Mouse (Mus musculus): ENCODE results near the gene Mafg. TPM values are rescaled to one million over a fixed set of nuclear protein-coding genes. Genes with fewer than 3 reads are reported as not detected.
A peak's percentile ranks its signal among the peaks of the same experiment; 100 is the strongest.

Mafg gene
- polyA plus RNA-seq, 1 experiment from 2014 or later = 37.5 TPM

DNA sequence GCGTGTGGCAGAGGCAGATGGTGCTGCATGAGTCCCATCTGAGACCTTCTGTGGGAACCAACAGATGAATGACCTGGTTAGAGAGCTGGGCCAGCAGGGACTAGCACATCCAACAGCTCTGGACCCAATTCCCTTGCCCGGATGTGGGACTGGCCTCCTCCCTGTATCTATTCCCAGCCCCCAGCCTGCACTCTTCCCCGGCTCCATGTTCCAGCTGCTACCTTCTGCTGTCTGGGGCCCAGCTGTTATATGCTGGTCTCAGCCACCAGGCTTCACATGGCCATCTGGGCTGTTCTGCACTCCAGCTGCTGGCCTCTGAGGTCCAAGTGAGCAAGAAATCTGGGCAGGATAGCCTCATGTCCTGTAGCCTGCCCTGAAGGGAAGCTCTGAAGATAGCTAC lies 32.0 kb upstream of the Mafg start:
- Histone ChIP-seq H3K4me3 (ENCODE audit: low read depth, low read length) (no peak overlapping the region), H3K27ac (ENCODE audit: low read length) (no peak overlapping the region), H3K9me3 (replicated peaks; ENCODE audit: control insufficient read depth, low read length, poor library complexity, severe bottlenecking) (no peaks in the 10 kb centered on the region), H3K4me1 (ENCODE audit: control insufficient read depth, insufficient read depth, low read length) (peaks cover 8% of the 10 kb centered on the region; the same call in 1 of the 2 replicates), H3K9ac (ENCODE audit: low read depth, low read length) (no peak overlapping the region), H3K27me3 (ENCODE audit: control insufficient read depth, insufficient read depth, low read depth, low read length) (peaks cover 40% of the 10 kb centered on the region), H3K4me2 (ENCODE audit: low read length) (no peak overlapping the region), H3K36me3 (ENCODE audit: control insufficient read depth, insufficient read depth, low read length) (no peaks in the 10 kb centered on the region)
- 83% methylated on average over 3 of the region's 3 CpGs for WGBS
- no peak for ATAC-seq

DNA sequence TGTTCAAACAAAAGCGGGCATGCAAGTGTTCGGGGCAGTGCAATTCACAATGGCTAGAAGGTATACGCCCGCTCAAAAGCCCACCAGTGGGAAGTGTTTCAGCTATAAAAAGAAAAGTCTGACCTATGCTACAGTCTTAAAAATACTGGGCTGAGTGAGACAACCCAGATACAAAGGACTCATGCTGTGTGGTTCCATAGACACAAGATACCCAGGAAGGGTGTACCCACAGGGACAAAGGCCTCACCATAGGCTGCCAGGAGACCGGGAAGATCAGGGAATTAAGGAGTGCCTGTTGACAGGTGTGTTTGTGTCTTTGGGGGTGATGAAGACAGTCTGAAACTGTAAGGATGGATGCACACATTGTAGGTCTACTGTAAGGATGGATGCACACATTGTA lies 30.3 kb upstream of the Mafg start:
- Histone ChIP-seq H3K4me2 (ENCODE audit: low read length) (no peak overlapping the region), H3K9ac (ENCODE audit: low read depth, low read length) (no peak overlapping the region), H3K4me1 (ENCODE audit: control insufficient read depth, insufficient read depth, low read length) (peaks cover 11% of the 10 kb centered on the region; the same call in 1 of the 2 replicates), H3K9me3 (replicated peaks; ENCODE audit: control insufficient read depth, low read length, poor library complexity, severe bottlenecking) (no peaks in the 10 kb centered on the region), H3K27ac (ENCODE audit: low read length) (no peak overlapping the region), H3K27me3 (ENCODE audit: control insufficient read depth, insufficient read depth, low read depth, low read length) (peaks cover 57% of the 10 kb centered on the region), H3K36me3 (ENCODE audit: control insufficient read depth, insufficient read depth, low read length) (no peaks in the 10 kb centered on the region), H3K4me3 (ENCODE audit: low read depth, low read length) (no peak overlapping the region)
- no peak for ATAC-seq
- WGBS = 48% methylated on average over 5 of the region's 5 CpGs

DNA sequence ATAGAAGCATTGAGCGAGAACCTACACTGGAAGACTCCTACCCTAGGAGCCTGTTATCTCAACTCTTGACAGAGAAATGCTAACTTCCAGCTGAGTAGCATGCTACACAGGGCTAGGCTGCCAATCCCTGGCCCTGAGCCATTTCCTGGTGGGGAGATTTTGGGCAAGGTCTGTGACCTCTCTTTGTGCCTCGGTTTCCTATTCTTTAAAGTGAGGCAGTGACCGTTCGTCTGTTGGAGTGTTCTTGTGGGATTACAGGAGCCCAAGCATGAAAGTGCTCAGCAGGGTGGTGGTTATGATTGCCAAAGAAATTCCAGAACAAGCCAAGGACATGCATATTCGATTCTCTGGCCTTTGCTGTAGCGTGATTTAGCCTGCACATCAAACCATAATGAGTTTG lies 29.4 kb upstream of the Mafg start:
- Histone ChIP-seq H3K4me1 (ENCODE audit: control insufficient read depth, insufficient read depth, low read length) (peaks cover 11% of the 10 kb centered on the region; the same call in 1 of the 2 replicates), H3K36me3 (ENCODE audit: control insufficient read depth, insufficient read depth, low read length) (no peaks in the 10 kb centered on the region), H3K27ac (ENCODE audit: low read length) (no peak overlapping the region), H3K27me3 (ENCODE audit: control insufficient read depth, insufficient read depth, low read depth, low read length) (peaks cover 67% of the 10 kb centered on the region), H3K4me2 (ENCODE audit: low read length) (no peak overlapping the region), H3K9me3 (replicated peaks; ENCODE audit: control insufficient read depth, low read length, poor library complexity, severe bottlenecking) (no peaks in the 10 kb centered on the region), H3K9ac (ENCODE audit: low read depth, low read length) (no peak overlapping the region), H3K4me3 (ENCODE audit: low read depth, low read length) (no peak overlapping the region)
- ATAC-seq = no peak
- WGBS = 22% methylated on average over 6 of the region's 6 CpGs

DNA sequence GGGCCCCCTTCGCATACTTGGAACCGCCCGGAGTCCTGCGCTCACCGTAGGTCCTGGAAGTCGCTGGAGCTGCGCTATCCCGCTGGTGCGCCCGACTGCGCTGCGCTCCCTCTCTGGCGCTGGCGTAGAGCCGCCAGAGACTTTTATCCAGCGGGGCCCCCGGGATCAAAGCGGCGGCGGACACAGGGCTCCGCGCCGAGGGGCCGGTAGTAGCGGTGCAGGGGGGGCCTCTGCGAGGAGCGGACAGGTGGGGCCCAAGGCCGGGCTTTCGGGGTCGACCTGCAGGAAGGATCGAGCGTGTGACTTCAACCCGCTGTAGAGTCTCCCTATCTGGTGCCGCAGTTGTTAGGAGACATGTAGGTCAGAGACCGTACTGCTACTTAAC lies 27.7 kb upstream of the Mafg start, which contains the start of gene Notum:
TSS of gene Notum (minus strand) at position 100 of the 385 bp plus-strand sequence.
- peak within 1 kb of the TSS; percentile 44; the same call in 1 of the 2 replicates for H3K9ac ChIP-seq (ENCODE audit: low read depth, low read length)
- H3K4me1 ChIP-seq (ENCODE audit: control insufficient read depth, insufficient read depth, low read length) = peaks cover 11% of the 10 kb centered on the region; the same call in 1 of the 2 replicates
- WGBS = under 1% methylated on average over 33 of the region's 35 CpGs
- no peak within 1 kb of the TSS for H3K27ac ChIP-seq (ENCODE audit: low read length)
- ATAC-seq = no peak
- H3K27me3 ChIP-seq (ENCODE audit: control insufficient read depth, insufficient read depth, low read depth, low read length) = peaks cover 80% of the 10 kb centered on the region
- H3K4me2 ChIP-seq (ENCODE audit: low read length) = peak within 1 kb of the TSS; percentile 58
- peak within 1 kb of the TSS; percentile 36 for H3K4me3 ChIP-seq (ENCODE audit: low read depth, low read length)
- no peaks in the 10 kb centered on the region for H3K9me3 ChIP-seq (replicated peaks; ENCODE audit: control insufficient read depth, low read length, poor library complexity, severe bottlenecking)
- H3K36me3 ChIP-seq (ENCODE audit: control insufficient read depth, insufficient read depth, low read length) = no peaks in the 10 kb centered on the region

DNA sequence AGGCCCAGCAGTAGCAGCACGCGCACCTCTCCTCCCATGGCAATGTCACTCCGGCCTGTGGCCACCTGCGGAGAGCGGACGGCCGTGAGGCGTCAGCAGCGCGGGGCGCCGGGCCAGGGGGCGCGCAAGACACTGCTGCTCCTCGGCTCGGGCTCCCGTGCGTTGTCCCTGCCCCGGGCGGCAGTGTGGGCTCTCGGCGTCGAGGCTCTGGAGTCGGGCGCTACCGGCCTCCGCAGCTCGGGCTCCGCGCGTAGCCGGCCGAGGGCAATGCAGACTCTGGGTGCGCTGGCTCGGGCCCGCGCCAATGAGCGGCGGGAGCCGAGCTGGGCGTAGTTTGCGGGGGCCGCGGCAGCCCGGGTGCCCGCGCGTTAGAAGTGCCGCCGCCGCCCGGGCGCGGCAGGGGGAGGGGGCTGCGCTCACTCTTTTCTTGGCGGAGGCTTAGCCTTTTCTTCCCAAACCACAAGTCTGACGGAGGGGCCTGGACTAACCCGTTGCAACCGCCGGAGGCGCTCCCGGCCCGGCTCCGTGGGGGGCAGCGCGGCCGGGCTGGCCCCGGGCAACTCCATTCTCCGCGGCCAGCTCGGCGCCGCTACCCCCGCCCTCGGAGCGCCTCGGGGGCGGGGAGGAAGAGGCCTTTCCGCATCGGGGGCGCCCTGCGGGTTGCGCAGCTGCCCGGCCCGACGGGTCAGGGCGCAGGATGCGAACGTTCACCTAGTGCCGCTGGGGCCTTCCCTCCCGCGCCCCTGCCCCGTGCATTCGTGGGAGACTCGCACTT lies 27.1 kb upstream of the Mafg start:
- ATAC-seq = no peak
- Histone ChIP-seq H3K27ac (ENCODE audit: low read length) (no peak overlapping the region), H3K4me3 (ENCODE audit: low read depth, low read length) (peak overlapping the region; percentile 36), H3K9me3 (replicated peaks; ENCODE audit: control insufficient read depth, low read length, poor library complexity, severe bottlenecking) (no peaks in the 10 kb centered on the region), H3K4me2 (ENCODE audit: low read length) (peak overlapping the region; percentile 58), H3K4me1 (ENCODE audit: control insufficient read depth, insufficient read depth, low read length) (peaks cover 11% of the 10 kb centered on the region; the same call in 1 of the 2 replicates), H3K27me3 (ENCODE audit: control insufficient read depth, insufficient read depth, low read depth, low read length) (peaks cover 79% of the 10 kb centered on the region), H3K36me3 (ENCODE audit: control insufficient read depth, insufficient read depth, low read length) (no peaks in the 10 kb centered on the region), H3K9ac (ENCODE audit: low read depth, low read length) (peak overlapping the region; percentile 44; the same call in 1 of the 2 replicates)
- WGBS = under 1% methylated on average over 93 of the region's 95 CpGs

DNA sequence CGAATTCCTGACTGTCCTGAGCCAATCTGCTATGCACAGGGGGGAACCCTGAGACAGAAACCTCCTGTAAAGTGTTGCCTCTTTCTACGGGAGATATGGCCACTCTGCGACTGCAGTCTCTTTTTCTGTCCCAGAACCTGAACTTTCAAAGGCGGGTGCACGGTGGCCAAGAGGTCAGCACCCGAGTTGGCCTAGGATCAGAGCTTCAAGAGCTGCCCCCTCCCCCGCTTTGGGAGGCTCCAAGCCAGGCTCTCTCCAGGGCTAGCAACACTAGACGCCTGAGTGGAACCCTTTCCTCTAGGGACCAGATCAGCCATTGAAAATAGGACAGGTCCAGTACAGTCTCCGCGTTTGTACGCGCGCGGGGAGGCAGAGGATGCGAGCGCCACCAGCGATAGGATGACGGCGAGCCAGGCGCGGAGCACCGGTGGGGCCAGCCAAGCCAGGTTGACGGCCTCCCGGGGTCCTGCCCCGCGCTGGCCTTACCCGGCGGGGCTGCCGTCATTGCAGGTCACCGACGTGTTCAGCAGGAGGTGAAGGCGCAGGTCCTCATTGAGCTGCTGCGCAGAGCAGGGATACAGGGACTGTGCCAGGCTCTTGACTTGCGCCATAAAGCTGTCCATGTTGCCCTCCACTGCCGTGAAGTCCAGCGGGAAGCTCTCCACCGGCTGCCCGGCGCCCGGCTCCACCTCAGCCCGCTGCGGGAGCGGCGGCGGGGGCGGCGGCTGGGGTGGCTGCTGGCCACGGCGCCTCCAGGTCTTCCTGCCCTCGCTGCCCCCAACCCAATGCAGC lies 26.3 kb upstream of the Mafg start:
- H3K27ac ChIP-seq (ENCODE audit: low read length) = no peak overlapping the region
- no peak for ATAC-seq
- H3K4me2 ChIP-seq (ENCODE audit: low read length) = peak overlapping the region; percentile 58
- H3K9me3 ChIP-seq (replicated peaks; ENCODE audit: control insufficient read depth, low read length, poor library complexity, severe bottlenecking) = no peaks in the 10 kb centered on the region
- H3K4me3 ChIP-seq (ENCODE audit: low read depth, low read length) = peak overlapping the region; percentile 36
- WGBS = 2% methylated on average over 49 of the region's 50 CpGs
- H3K36me3 ChIP-seq (ENCODE audit: control insufficient read depth, insufficient read depth, low read length) = no peaks in the 10 kb centered on the region
- 0 out of 2 replicates have a peak overlapping the region, but pooled peaks have one; percentile 44 for H3K9ac ChIP-seq (ENCODE audit: low read depth, low read length)
- peaks cover 73% of the 10 kb centered on the region for H3K27me3 ChIP-seq (ENCODE audit: control insufficient read depth, insufficient read depth, low read depth, low read length)
- H3K4me1 ChIP-seq (ENCODE audit: control insufficient read depth, insufficient read depth, low read length) = peaks cover 11% of the 10 kb centered on the region; the same call in 1 of the 2 replicates

DNA sequence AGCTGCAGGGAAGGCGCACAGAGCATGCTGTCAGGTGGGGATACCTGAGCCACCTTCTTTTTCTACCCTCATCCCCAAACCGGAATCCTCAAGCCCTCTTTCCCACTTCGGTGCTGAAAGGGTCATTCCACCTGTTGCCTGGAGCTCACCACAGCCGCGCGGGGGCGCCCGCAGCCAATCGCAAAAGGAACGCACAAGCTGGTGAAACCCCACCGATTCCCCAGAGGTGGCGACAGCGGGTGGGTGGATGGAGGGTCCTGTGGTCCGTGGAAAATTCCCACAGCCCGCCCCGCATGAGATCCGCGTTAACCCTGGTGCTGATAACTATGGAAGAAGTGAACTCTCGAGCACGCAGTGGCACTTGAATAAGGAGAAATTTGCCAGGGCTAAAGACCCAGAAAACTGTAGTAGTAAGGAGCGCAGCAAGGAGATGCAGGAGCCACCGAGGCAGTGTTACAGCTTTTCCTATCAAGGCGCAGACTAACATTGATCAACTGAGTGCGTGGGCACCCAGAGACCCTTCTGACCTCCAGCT lies 25.5 kb upstream of the Mafg start:
- H3K4me3 ChIP-seq (ENCODE audit: low read depth, low read length) = no peak overlapping the region
- no peak overlapping the region for H3K4me2 ChIP-seq (ENCODE audit: low read length)
- no peaks in the 10 kb centered on the region for H3K9me3 ChIP-seq (replicated peaks; ENCODE audit: control insufficient read depth, low read length, poor library complexity, severe bottlenecking)
- peaks cover 11% of the 10 kb centered on the region; the same call in 1 of the 2 replicates for H3K4me1 ChIP-seq (ENCODE audit: control insufficient read depth, insufficient read depth, low read length)
- no peak overlapping the region for H3K9ac ChIP-seq (ENCODE audit: low read depth, low read length)
- peaks cover 73% of the 10 kb centered on the region for H3K27me3 ChIP-seq (ENCODE audit: control insufficient read depth, insufficient read depth, low read depth, low read length)
- no peak overlapping the region for H3K27ac ChIP-seq (ENCODE audit: low read length)
- 4% methylated on average over 24 of the region's 24 CpGs for WGBS
- ATAC-seq = no peak
- no peaks in the 10 kb centered on the region for H3K36me3 ChIP-seq (ENCODE audit: control insufficient read depth, insufficient read depth, low read length)

DNA sequence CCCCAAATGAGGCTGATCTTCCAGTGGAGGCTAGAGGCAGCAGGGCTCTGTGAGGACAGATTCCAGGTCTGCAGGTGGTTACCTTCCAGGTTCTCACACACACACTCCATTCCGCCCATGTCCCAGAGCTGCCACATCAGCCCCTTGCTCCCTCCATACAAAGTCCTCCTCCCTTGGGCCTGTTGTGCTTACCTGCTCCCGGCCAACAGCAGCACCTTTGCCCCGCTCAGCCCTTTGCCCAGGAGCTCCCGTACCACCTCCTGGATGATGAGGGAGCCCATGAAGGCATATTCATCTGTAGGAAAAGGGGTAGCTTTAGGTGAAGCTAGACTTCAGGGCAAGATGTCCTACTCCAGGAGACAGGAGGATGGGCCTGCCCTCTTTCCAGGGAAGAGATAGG lies 23.9 kb upstream of the Mafg start:
- no peak overlapping the region for H3K4me2 ChIP-seq (ENCODE audit: low read length)
- no peaks in the 10 kb centered on the region for H3K36me3 ChIP-seq (ENCODE audit: control insufficient read depth, insufficient read depth, low read length)
- no peaks in the 10 kb centered on the region for H3K9me3 ChIP-seq (replicated peaks; ENCODE audit: control insufficient read depth, low read length, poor library complexity, severe bottlenecking)
- 91% methylated on average over 4 of the region's 4 CpGs for WGBS
- ATAC-seq = no peak
- H3K9ac ChIP-seq (ENCODE audit: low read depth, low read length) = no peak overlapping the region
- peaks cover 11% of the 10 kb centered on the region; the same call in 1 of the 2 replicates for H3K4me1 ChIP-seq (ENCODE audit: control insufficient read depth, insufficient read depth, low read length)
- no peak overlapping the region for H3K4me3 ChIP-seq (ENCODE audit: low read depth, low read length)
- peaks cover 58% of the 10 kb centered on the region for H3K27me3 ChIP-seq (ENCODE audit: control insufficient read depth, insufficient read depth, low read depth, low read length)
- H3K27ac ChIP-seq (ENCODE audit: low read length) = no peak overlapping the region
